Mouse (Mus musculus) lung, postnatal 14 days (tissue): Measurements from ENCODE around the gene Gm6034.
"Not testable (repeated sequence)": the region's sequence is repeated elsewhere in the genome, so short reads cannot be mapped to it uniquely, and the experiment has no call there.

ENCODE experiments used
- DNase-seq: peaks from one replicate; pipeline ENCODE4 v3.0.0; 2021

Gm6034 gene

DNA sequence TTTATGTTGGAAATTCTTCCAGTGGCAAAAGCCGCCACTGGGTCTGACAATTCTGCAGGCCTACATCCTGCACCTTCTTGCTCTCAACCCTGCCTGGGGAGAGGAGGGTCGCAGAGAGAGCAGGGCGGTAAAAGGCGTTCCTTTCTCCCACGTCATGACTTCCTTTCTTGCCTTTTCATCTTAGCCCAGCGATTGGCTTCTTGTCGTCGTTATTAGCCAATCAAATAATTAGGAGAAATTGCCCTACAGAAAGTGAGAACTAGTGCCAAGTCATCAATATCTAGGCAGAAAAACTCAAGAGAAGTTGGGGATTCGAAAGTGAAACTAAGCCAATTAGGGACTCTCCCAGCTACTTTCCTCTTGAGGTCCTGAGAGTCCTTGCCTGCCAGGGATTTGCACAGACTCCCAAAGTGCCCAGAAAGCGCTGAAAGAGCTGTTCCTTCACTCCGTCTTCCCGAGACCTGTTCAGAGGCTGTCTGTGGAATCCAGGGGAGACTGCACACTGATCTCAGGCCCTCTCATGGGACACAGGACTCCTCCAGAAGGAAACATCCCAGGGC, at the start of gene Gm6034, which contains the start of gene H2-T22:
Gene Gm6034, plus strand, starts transcription at position 352 of the 560 bp plus-strand sequence.
Gene H2-T22, minus strand, starts transcription at position 138 of the 560 bp plus-strand sequence.
- DNase-seq, result peak; percentile 74

DNA sequence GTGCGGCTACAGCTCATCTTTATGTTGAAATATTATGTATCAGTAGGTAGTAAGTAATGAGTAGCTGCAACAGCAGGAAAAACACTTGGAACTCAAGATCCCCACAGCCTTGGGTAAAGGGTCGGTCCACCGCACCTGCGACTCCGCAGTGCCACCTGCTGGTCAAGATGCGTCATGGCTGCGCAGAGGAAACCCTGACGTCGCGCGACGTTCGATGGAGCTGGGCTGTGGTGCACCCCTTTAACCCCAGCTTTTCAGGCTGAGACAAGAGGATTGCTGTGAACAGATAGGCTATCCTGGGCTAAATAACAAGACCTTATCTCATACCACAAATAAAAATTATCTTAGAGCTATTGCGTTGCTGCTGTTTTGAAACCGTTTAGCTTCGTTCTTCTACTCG, 49.1 kb upstream of the Gm6034 start:
- peak; percentile 86 for DNase-seq

DNA sequence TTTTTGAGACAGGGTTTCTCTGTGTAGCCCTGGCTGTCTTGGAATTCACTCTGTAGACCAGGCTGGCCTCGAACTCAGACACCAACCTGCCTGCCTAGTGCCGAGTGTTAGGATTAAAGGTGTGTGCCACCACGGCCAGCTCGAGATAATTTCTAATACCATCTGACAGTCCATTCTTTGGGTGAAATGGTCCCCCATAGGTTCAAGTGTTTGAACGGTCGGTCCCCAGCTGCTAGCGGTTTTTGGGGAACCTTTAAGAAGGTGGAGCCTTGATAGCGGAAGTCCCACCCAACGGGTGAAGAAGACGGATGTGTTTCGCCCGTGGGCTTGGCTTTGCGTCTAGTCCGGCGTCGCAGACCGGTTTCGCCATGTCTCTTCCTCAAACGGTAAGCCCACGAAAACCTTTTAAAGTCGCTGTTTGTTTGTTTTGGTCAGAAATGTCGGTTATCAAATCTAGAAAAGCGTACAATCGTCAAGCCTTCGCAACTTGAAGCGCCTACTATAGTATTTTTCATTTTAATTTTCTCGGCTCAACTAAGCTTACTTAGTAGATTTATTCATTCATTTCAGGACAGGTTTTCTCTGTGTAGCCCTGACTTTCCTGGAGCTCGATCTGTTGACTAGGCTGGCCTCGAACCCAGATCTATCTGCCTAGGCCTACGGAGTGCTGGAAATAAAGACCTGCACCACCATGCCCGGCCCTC, 48.4 kb upstream of the Gm6034 start:
- peak; percentile 82 for DNase-seq

DNA sequence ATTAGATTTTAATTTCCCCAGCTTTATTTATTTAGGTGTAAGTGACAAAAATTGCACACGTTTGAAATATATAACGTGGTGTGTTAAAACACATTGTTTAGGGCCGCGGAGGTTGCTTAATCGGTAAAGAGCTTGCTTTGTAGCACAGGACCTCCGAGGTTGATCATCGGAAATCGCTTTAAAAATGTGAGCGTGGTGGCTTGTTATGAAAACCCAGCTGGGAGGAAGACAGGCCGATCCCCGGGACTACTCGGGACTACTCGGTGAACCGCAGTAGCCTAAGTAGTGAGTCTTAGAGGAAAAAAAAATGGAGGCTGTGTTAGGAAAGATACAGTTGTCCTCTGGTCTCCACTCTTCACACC, 47.9 kb upstream of the Gm6034 start:
- no peak for DNase-seq

DNA sequence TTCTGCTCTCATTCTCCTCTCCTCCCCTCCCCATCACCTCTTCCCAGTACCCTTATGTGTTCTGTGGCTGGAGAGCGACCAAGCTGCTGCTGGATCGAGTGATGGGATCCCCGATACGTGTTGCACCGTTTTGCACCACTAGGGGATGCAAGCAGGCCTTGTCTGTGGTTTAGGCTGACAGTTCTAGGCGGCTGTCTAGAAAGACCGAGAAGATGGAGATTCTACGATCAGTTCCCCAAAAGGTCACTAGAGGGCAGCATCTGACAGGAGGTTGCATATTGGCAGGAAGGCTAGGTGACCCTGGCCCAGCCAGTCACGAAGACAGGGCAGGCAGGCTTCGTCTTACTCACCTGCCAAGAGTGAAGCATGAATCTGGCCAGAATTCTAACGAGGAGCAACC, 45.8 kb upstream of the Gm6034 start:
- peak; percentile 100 for DNase-seq

DNA sequence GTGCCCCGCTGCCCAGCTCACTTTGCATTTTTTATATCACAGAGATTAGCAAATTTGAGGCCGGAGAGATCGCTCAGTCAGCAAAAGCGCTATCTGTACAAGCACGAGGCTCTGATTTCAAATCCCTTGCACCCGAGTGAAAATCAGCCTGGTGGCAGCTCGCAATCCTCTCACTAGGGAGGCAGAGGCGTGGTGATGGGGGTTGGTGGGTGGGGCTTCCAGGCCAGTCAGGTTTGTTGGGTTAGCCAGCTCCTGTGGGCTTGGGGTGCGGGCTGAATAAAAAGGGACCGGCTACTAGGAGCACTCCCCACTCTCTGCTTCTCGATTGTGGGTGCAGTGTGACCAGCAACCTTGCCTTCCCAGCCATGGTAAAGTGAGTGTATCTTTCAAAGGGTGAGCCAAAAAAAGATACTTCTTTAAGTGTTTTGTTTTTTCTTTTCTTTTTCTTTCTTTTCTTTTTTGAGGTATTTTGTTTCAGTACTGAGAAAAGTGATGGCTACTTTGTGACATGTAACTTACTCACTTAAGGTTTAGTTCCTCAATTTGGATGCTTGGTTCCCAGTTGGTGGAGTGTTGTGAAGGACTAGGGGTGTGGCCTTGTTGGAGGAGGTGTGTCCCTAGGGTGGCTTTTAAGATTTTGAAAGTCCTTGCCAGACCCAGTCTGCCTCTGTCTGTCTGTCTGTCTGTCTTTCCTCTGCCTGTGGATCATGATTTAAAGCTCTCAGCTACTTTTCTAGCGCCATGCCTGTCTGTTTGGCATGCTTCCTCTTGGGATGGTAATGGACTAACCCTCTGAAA, 44.8 kb upstream of the Gm6034 start:
- peak; percentile 30 for DNase-seq

DNA sequence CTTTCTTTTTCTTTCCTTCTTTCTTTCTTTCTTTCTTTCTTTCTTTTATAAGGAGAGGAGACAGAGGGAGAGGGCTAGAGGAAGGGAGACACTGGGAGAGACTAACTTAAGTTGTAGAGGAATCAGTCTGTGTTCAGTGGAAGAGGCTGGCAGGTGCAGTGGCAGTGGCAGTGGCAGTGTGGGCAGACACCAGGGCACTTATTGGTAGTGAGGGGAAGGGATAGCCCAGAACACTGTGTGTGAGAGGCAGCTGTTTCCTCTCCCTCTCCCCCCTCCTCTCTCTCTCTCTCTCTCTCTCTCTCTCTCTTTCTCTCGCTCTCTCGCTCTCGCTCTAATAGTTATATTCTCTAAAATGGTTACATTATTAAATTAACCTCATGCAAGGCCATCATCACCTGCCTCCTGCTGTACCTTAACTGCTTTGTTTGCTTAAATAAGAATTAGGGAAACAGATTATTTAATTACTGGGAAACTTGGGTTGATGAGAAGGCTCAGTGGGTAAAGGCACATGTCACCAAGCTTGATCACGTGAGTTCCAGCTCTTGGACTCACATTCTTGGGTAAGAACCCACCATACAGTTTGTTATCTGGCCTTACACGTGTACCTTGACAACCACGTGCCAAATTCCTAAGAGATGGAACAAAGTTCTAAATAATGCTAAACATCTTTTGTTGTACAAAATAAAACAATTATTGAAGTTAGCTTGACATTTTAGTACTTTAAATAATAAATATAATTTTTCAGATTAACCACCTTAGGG, 44.0 kb upstream of the Gm6034 start:
- no peak for DNase-seq

DNA sequence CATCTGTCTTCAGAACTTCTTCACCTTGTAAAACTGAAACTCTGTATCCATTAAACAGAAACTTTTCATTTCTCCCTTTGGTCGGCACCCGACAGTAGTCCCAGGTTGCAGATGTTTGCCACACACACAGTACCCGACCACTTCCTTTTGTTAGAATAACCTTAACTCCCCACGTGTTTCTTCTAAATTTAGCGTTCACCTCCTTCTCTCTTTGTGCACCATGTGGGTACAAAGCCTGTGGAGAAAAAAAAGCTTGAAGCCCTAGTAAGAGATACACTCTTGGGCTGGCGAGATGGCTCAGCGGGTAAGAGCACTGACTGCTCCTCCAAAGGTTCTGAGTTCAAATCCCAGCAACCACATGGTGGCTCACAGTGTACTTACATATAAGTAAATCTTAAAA, 43.4 kb upstream of the Gm6034 start:
- no peak for DNase-seq

DNA sequence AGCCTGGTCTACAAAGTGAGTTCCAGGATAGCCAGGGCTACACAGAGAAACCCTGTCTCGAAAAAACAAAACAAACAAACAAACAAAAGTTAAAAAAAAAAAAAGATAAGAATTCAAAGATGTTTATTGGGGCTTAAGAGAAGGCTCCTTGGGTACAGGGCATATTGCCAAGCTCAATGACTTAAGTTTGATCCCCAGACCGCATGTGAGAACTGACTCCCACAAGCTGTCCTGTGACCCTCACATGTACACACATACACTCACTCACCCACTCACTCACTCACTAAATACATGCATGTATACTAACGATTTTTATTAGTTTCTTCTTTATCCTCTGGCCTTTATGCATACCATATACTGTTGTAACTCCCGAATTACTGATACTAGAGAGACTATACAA, 42.4 kb upstream of the Gm6034 start:
- no peak for DNase-seq

DNA sequence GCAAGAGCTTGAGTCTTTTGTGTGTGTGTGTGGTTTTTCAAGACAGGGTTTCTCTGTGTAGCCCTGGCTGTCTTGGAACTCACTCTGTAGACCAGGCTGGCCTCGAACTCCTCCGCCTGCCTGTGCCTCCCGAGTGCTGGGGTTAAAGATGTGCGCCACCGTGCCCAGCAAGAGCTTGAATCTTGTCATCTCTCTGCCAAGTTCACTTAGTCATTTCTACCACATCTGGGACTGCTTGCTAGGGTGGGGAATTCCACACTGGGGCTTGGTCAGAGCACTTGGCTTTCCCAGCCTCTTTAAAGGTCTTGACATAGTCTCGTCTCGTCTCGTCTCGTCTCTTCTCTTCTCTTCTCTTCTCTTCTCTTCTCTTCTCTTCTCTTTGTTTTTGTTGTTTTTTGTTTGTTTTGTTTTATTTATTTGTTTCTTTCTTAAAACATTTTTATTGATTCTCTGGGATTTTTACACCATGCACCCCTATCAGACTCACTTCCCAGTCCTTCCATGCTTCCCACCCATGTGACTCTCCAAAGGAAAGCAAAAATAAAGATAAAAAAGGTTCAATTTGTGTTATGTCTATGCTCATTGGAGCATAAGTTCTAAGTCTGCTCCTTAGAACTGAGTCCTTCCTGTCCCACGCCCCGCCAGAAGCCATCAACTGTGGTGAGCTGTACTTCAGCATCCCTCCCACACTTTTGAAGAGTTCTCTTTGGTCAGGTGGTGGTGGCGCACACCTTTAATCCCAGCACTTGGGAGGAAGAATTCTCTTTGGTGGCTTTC, 41.5 kb upstream of the Gm6034 start:
- DNase-seq, result no peak

DNA sequence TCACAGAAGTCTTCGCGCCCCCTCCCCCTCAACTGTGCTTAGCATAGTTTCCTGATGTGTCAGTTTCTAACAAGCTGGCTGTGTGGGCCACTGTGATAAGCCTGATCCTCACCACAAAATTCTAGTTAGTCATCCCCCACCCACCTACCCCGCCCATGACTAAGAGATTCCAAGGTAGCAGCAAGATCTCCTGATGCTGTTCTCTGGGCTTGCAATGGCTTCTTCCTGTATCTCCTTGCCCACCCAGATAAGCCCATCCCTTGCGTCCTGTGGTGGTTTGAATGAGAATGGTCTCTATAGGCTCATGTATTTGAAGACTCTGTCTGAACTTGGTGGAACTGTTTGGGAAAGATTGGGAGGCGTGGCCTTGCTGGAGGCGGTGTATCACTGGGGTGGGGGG, 40.8 kb upstream of the Gm6034 start:
- no peak for DNase-seq

DNA sequence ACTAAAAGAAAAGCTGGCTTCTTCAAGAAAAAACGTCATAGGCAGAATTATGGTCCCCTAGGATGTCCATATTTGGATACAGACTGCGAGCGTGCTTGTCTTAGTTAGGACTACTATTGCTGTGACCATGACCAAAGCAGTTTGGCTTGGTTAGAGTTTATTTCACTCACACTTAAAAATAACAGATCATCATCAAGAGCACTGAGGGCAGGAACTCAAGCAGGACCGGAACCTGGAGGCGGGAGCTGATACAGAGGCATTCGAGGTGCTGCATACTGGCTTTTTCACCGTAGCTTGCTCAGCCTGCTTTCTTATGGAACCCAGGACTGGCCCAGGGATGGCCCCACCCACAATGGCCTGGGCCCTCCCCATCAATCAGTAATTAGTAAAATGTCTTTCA, 39.4 kb upstream of the Gm6034 start:
- no peak for DNase-seq

DNA sequence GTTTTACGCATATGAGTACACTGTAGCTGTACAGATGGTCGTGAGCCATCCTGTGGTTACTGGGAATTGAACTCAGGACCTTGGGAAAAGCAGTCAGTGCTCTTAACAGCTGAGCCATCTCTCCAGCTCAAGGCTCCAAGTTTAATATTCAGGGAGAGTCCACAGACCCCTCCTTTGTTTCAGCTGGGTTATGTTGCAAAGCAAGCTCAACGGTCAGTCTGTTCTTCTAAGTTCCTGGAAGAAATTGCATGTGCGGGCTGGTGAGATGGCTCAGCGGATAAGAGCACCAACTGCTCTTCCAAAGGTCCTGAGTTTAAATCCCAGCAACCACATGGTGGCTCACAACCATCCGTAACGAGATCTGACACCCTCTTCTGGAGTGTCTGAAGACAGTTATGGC, 38.4 kb upstream of the Gm6034 start:
- not testable (repeated sequence) for DNase-seq

DNA sequence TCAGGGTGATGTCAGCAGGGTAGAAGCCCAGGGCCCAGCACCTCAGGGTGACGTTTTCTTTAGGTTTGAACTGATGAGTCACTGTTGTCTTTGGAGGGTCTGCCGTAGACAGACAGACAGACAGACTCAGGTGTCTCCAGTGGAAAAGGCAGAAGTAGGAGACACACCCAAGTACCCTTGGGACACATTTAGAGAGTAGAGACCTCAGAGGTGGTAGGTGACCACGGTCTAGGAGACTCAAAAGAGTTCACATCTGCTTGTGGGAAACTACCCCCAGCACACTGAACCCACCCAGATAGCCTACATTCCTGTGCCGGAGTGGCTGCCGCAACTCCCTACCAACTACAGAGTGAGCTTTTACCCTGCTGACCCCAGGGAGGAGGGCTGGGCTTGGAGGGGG, 27.8 kb upstream of the Gm6034 start:
- no peak for DNase-seq

DNA sequence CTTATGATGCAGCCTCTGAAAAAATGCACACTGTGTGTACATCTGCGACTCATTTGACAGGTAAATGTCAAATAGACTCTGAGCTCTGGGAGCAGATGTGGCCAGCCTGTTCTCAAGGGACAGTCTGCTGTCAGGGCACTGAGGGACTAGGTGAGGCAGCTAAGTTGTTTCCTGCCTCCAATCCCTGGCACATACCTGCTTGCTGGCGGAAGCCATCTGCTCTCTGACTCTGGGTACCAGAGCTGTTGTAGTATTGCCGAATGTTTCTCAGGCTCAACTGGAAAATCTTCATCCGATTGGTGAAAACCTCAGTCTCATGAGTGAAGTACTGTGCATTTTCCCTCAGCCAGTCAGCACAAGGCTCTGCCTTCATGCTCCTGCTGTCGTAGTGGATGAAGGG, 25.7 kb upstream of the Gm6034 start:
- no peak for DNase-seq

DNA sequence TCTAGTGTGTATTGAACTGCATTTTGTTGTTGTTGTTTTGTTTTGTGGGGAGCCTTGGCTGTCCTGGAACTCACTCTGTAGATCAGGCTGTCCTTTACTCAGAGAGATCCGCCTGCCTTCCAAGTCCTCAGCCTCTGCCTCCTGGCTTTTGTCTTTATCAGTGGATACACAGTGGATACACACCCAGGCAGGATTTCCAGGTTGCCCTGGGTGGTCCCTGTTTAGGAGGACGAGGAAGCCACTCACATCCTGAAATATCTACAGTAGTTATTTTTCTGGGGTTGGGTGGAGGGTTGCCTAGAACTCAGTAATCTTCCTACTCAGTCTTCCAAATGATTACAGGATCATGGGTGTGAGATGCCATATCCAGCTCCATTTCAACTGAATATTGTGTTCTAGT, 23.8 kb upstream of the Gm6034 start:
- DNase-seq, result peak; percentile 38

DNA sequence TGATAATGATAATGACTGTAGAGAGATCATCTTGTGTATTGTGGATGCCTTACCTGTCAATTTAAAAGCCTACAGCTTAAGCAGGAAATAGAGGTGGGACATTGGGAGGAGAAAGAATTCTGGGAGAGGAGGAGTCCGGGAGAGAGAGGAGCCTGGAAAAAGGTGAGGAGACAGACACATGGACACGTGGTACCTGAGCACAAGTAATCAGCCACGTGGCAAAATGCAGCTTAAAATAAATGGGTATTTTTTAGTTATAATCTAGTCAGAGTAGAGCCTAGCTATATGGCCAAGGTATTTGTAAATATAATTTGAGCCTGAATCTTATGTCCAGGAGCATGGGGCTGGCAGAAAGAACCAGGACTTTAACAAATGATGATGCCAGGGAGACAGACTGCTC, 23.2 kb upstream of the Gm6034 start:
- no peak for DNase-seq

DNA sequence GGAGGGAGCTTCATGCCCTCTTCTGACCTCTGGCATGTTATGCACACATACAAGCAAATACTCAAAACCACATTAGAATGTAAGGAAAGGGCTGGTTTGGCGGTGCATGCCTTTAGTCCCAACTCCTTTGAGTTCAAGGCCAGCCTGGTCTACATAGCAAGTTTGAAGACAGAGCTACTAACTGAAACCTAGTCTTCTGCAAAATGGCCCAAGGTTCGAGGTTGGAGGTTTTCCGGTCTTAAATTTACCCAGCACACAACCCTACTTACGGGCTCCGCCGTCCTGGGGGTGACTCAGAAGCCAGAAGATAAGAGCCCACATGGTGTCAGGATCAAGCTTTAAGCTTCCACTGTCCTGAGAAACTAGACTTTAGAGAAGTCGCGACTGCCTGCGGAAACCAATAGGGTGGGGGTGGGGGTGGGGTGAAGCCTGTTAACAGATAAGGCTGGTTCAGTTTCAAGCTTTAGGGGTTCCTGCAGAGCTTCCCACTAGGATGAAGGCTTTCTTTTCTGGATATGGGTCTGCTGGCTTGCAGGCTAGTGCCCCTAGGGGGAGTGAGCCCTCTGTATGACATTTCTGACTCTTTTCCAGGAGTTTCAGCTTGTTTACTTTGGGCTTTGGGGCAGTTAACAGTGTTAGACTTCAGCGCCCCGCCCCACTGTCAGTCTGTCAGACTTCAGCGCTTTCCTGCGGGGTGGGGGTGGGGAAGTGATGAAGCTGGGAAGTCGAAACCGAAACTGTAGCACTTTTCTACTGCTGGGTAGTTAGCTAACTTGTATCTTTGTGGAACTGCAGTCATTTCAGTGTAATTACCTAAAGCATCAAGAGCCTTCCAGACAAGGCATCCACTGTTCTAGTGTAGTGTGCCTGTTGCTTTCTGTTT, 22.3 kb upstream of the Gm6034 start, which contains the start of gene H2-T24:
Gene H2-T24, minus strand, starts transcription at position 370 of the 883 bp plus-strand sequence.
- DNase-seq, result peak; percentile 74

DNA sequence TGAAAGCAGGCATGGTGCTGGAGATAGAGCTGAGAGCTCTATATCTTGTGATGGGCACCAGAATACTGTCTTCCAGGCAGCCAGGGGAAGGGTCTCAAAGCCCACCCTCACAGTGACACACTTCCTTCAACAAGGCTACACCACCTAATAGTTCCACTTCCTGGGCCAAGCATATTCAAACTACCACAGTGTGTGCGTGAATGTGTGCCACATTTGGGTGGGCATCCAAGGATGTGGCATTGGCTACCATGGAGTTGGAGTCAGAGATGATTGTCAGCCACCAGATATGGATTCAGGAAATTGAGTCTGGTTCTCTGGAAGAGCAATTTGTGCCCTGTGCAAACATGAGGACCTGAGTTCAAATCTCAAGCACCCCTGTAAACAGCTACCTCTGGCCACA, 21.5 kb upstream of the Gm6034 start:
- no peak for DNase-seq

DNA sequence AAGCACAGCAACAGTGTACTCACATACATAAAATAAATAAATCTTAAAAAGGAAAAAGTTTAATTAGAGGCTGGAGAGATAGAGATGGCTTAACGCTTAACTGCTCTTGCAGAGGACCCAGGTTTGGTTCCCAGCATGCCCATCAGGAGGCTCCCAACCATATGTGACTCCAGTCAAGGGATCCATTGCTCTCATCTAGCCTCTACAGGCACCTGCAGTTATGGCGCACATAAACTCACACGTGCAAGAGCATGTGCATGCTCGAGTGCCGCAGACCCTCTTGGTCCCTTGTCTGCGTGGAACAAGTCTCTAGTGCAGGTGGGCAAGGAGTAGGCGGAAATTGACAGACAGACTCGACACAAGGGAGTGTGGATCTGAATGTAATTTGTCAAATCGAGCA, 20.7 kb upstream of the Gm6034 start:
- no peak for DNase-seq

DNA sequence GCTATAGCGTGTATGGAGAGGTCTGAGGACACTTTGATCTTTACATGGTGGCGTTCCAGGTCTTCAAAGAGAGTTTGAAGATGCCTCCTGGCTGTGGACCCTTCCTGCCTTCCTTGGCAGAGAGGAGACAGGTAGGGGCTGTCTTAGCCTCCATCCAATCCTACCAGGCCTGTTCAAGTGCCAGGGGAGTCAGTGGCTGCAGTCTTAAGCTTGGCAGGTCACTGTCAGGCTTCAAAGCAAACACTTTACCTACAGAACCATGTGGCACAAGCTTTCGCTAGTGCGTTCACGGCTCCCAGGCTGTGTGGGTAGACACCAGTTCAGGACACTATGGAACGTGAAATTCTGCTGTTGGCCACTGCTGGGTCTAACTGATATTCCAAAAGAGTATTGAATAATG, 19.8 kb upstream of the Gm6034 start:
- DNase-seq, result no peak
